Mouse (Mus musculus): ENCODE results near the gene Gcnt2.

- no peak for TF ChIP-seq CTCF (IDR thresholded peaks at IDR 0.05; ENCODE audit: borderline replicate concordance, control insufficient read depth, extremely low read depth, insufficient read depth, low read length, poor library complexity)
- no peak for TF ChIP-seq POLR2A (IDR thresholded peaks at IDR 0.05; ENCODE audit: control insufficient read depth, extremely low read depth, insufficient read depth, low read length, poor library complexity)
These were observed 79.2 kb downstream of the Gcnt2 start for GRCm38 (mm10) chr13:40938485-40939357.

Measured in thymus, adult 2 months (tissue).